Comparison of ENCODE assay signal across 11 mouse cellular contexts in genomic region chr1:172019339-172019738, GRCm38 (mm10). TPM values are rescaled to one million over a fixed set of nuclear protein-coding genes. Genes with fewer than 3 reads are reported as not detected.
DNase-seq lines count a peak whose midpoint lies in the region; ATAC-seq and TF ChIP-seq lines count a peak whose summit lies in the region.
"Had no signal": no experiment of that assay in that cellular context is flagged by ENCODE, and none has a peak within 500 bp of the region (broad histone marks: within the 10 kb centered on the region; RNA-seq: fewer than 3 reads in every experiment).

No protein-coding gene starts in this region.

- no peak overlapping the region for H3K4me3 ChIP-seq in forebrain, embryonic 11.5 days (ENCODE audit: low read depth, low read length)
- no peak overlapping the region for H3K4me3 ChIP-seq in forebrain, postnatal 0 days (ENCODE audit: low read depth, low read length)
- peak overlapping the region; percentile 52; the same call in 1 of the 2 replicates for H3K4me3 ChIP-seq in midbrain, embryonic 10.5 days
- H3K4me3 ChIP-seq in midbrain, postnatal 0 days (ENCODE audit: low read depth, low read length) = no peak overlapping the region
- no peak overlapping the region for H3K4me3 ChIP-seq in intestine, postnatal 0 days (ENCODE audit: low read depth, low read length)
- no peak overlapping the region for H3K4me3 ChIP-seq in stomach, embryonic 16.5 days (replicated peaks; ENCODE audit: low read length)
- H3K4me3 ChIP-seq: heart, embryonic 12.5 days; liver, embryonic 13.5 days had no signal

- no peak overlapping the region for H3K27ac ChIP-seq in forebrain, embryonic 11.5 days (ENCODE audit: low read depth, low read length)
- no peak overlapping the region for H3K27ac ChIP-seq in forebrain, postnatal 0 days (ENCODE audit: low read depth, low read length)
- H3K27ac ChIP-seq in midbrain, embryonic 10.5 days (replicated peaks) = peak overlapping the region; percentile 95
- H3K27ac ChIP-seq in midbrain, postnatal 0 days (ENCODE audit: low read depth, low read length) = no peak overlapping the region
- no peak overlapping the region for H3K27ac ChIP-seq in intestine, postnatal 0 days (ENCODE audit: low read depth, low read length)
- peak overlapping the region; percentile 80 for H3K27ac ChIP-seq in stomach, embryonic 16.5 days (ENCODE audit: low read length)
- H3K27ac ChIP-seq: liver, embryonic 13.5 days had no signal

- peak; percentile 52 for DNase-seq in forebrain, embryonic 11.5 days (ENCODE audit: low spot score)
- DNase-seq in forebrain, postnatal 0 days = no peak
- DNase-seq in midbrain, embryonic 10.5 days (ENCODE audit: low spot score) = peak; percentile 11
- DNase-seq in midbrain, postnatal 0 days (ENCODE audit: low spot score) = no peak
- DNase-seq in thymus, postnatal 14 days = no peak
- no peak for DNase-seq in heart, adult 18-20 months
- DNase-seq: liver, embryonic 13.5 days had no signal

- H3K36me3 ChIP-seq in forebrain, embryonic 11.5 days (ENCODE audit: control insufficient read depth, insufficient read depth, low read length) = no peaks in the 10 kb centered on the region
- H3K36me3 ChIP-seq in forebrain, postnatal 0 days (ENCODE audit: insufficient read depth) = peaks cover 3% of the 10 kb centered on the region; the same call in 1 of the 2 replicates
- peaks cover 57% of the 10 kb centered on the region for H3K36me3 ChIP-seq in midbrain, embryonic 10.5 days
- no peaks in the 10 kb centered on the region for H3K36me3 ChIP-seq in midbrain, postnatal 0 days (ENCODE audit: insufficient read depth, low read length)
- no peaks in the 10 kb centered on the region for H3K36me3 ChIP-seq in intestine, postnatal 0 days (ENCODE audit: control insufficient read depth, insufficient read depth)
- no peaks in the 10 kb centered on the region for H3K36me3 ChIP-seq in stomach, embryonic 16.5 days (ENCODE audit: control insufficient read depth, insufficient read depth, low read length)
- H3K36me3 ChIP-seq: liver, embryonic 13.5 days had no signal

- no peak for ATAC-seq in forebrain, embryonic 11.5 days (replicated peaks; ENCODE audit: low FRiP score)
- ATAC-seq in forebrain, postnatal 0 days = no peak
- no peak for ATAC-seq in midbrain, postnatal 0 days (ENCODE audit: low FRiP score)
- ATAC-seq in intestine, postnatal 0 days = 0 out of 2 replicates have a peak, but pooled peaks have one; percentile 34
- ATAC-seq in stomach, embryonic 16.5 days (ENCODE audit: insufficient read depth, low FRiP score) = peak; percentile 79; the same call in 1 of the 2 replicates

- WGBS in forebrain, embryonic 11.5 days = 94% methylated on average over 4 of the region's 4 CpGs
- 82% methylated on average over 4 of the region's 4 CpGs for WGBS in forebrain, postnatal 0 days
- 92% methylated on average over 4 of the region's 4 CpGs for WGBS in midbrain, embryonic 10.5 days
- 95% methylated on average over 4 of the region's 4 CpGs for WGBS in midbrain, postnatal 0 days
- 69% methylated on average over 4 of the region's 4 CpGs for WGBS in intestine, postnatal 0 days
- 82% methylated on average over 4 of the region's 4 CpGs for WGBS in stomach, embryonic 16.5 days

- TF ChIP-seq CTCF in forebrain, postnatal 0 days (IDR thresholded peaks at IDR 0.05; ENCODE audit: low read depth) = no peak
- TF ChIP-seq CTCF in midbrain, postnatal 0 days (IDR thresholded peaks at IDR 0.05) = no peak
- no peak for TF ChIP-seq CTCF in intestine, postnatal 0 days (IDR thresholded peaks at IDR 0.05; ENCODE audit: low read depth)

- no peak overlapping the region for H3K9ac ChIP-seq in forebrain, embryonic 11.5 days (ENCODE audit: low read length)
- H3K9ac ChIP-seq in forebrain, postnatal 0 days = no peak overlapping the region
- no peak overlapping the region for H3K9ac ChIP-seq in midbrain, postnatal 0 days (replicated peaks; ENCODE audit: low read length, poor library complexity, severe bottlenecking)
- H3K9ac ChIP-seq in intestine, postnatal 0 days (ENCODE audit: low read depth, low read length) = no peak overlapping the region
- no peak overlapping the region for H3K9ac ChIP-seq in stomach, embryonic 16.5 days (ENCODE audit: low read length)
- H3K9ac ChIP-seq: heart, embryonic 12.5 days; liver, embryonic 13.5 days had no signal

- no peaks in the 10 kb centered on the region for H3K27me3 ChIP-seq in forebrain, embryonic 11.5 days (ENCODE audit: control insufficient read depth, insufficient read depth, low read length)
- H3K27me3 ChIP-seq in forebrain, postnatal 0 days (ENCODE audit: insufficient read depth, low read length) = no peaks in the 10 kb centered on the region
- no peaks in the 10 kb centered on the region for H3K27me3 ChIP-seq in midbrain, embryonic 10.5 days (ENCODE audit: low read depth, poor library complexity, severe bottlenecking)
- H3K27me3 ChIP-seq in midbrain, postnatal 0 days (ENCODE audit: insufficient read depth, low read length) = no peaks in the 10 kb centered on the region
- no peaks in the 10 kb centered on the region for H3K27me3 ChIP-seq in intestine, postnatal 0 days (replicated peaks; ENCODE audit: control insufficient read depth, insufficient read depth, low read length)
- no peaks in the 10 kb centered on the region for H3K27me3 ChIP-seq in stomach, embryonic 16.5 days (ENCODE audit: control insufficient read depth, insufficient read depth, low read length)
- H3K27me3 ChIP-seq: heart, embryonic 12.5 days; liver, embryonic 13.5 days had no signal

- no peak overlapping the region for H3K4me2 ChIP-seq in forebrain, embryonic 11.5 days (ENCODE audit: low read depth, low read length, severe bottlenecking)
- no peak overlapping the region for H3K4me2 ChIP-seq in forebrain, postnatal 0 days (ENCODE audit: low read depth)
- H3K4me2 ChIP-seq in midbrain, postnatal 0 days (ENCODE audit: low read depth, low read length, poor library complexity, severe bottlenecking) = no peak overlapping the region
- no peak overlapping the region for H3K4me2 ChIP-seq in intestine, postnatal 0 days (replicated peaks; ENCODE audit: low read depth)
- H3K4me2 ChIP-seq in stomach, embryonic 16.5 days (ENCODE audit: low read depth, low read length) = no peak overlapping the region
- H3K4me2 ChIP-seq: heart, embryonic 12.5 days; liver, embryonic 13.5 days had no signal

- H3K9me3 ChIP-seq in forebrain, embryonic 11.5 days (ENCODE audit: control insufficient read depth, low read length) = no peaks in the 10 kb centered on the region
- H3K9me3 ChIP-seq in forebrain, postnatal 0 days (ENCODE audit: low read length) = no peaks in the 10 kb centered on the region
- H3K9me3 ChIP-seq in midbrain, embryonic 10.5 days (replicated peaks) = no peaks in the 10 kb centered on the region
- no peaks in the 10 kb centered on the region for H3K9me3 ChIP-seq in midbrain, postnatal 0 days (ENCODE audit: low read length)
- H3K9me3 ChIP-seq in intestine, postnatal 0 days (ENCODE audit: control insufficient read depth) = no peaks in the 10 kb centered on the region
- H3K9me3 ChIP-seq in stomach, embryonic 16.5 days (replicated peaks; ENCODE audit: control insufficient read depth, low read length) = no peaks in the 10 kb centered on the region
- H3K9me3 ChIP-seq: heart, embryonic 12.5 days; liver, embryonic 13.5 days had no signal

- H3K4me1 ChIP-seq in forebrain, embryonic 11.5 days (replicated peaks; ENCODE audit: control insufficient read depth, insufficient read depth, low read length) = peaks cover 62% of the 10 kb centered on the region
- H3K4me1 ChIP-seq in forebrain, postnatal 0 days (ENCODE audit: insufficient read depth) = peaks cover 54% of the 10 kb centered on the region
- peaks cover 100% of the 10 kb centered on the region for H3K4me1 ChIP-seq in midbrain, embryonic 10.5 days
- H3K4me1 ChIP-seq in midbrain, postnatal 0 days (ENCODE audit: insufficient read depth, low read length) = peaks cover 46% of the 10 kb centered on the region
- H3K4me1 ChIP-seq in intestine, postnatal 0 days (replicated peaks; ENCODE audit: control insufficient read depth, insufficient read depth, low read length) = no peaks in the 10 kb centered on the region
- H3K4me1 ChIP-seq in stomach, embryonic 16.5 days (ENCODE audit: control insufficient read depth, insufficient read depth, low read length) = peaks cover 45% of the 10 kb centered on the region

RNA-seq across cellular contexts. Expression of gene Vangl2, which starts 8.9 kb away (rescaled TPM):
- 47.0 and 49.3 TPM in 2 replicates for polyA plus RNA-seq in forebrain, embryonic 11.5 days (2014; fragmentation: Nextera tagmentation; extraction: Ambion mirVana)
- total RNA-seq in forebrain, postnatal 0 days (2014; rRNA removed) = 47.2 and 63.4 TPM in 2 replicates
- polyA plus RNA-seq in forebrain, postnatal 0 days (2015; fragmentation: Nextera tagmentation; extraction: Ambion mirVana) = 35.3 and 37.3 TPM in 2 replicates
- polyA plus RNA-seq in midbrain, embryonic 10.5 days (2016; fragmentation: Nextera tagmentation; extraction: Ambion mirVana) = 49.1 and 55.4 TPM in 2 replicates
- total RNA-seq in midbrain, postnatal 0 days (2014; rRNA removed) = 85.8 and 115 TPM in 2 replicates
- polyA plus RNA-seq in midbrain, postnatal 0 days (2015; fragmentation: Nextera tagmentation; extraction: Ambion mirVana) = 43.1 and 44.2 TPM in 2 replicates
- 2.8 and 3.3 TPM in 2 replicates for polyA plus RNA-seq in intestine, postnatal 0 days (2015; fragmentation: Nextera tagmentation; extraction: Ambion mirVana)
- polyA plus RNA-seq in stomach, embryonic 16.5 days (2015; fragmentation: Nextera tagmentation; extraction: Ambion mirVana) = 9.7 and 10.6 TPM in 2 replicates
- under 1 TPM; 0.77 to 0.95 TPM for total RNA-seq in heart, adult 18-20 months (2021)

RNA-seq across cellular contexts. Expression of gene Nhlh1, which starts 38.0 kb away (rescaled TPM):
- 6.0 and 7.6 TPM in 2 replicates for polyA plus RNA-seq in forebrain, embryonic 11.5 days (2014; fragmentation: Nextera tagmentation; extraction: Ambion mirVana)
- 0.95 and 1.0 TPM in 2 replicates for total RNA-seq in forebrain, postnatal 0 days (2014; rRNA removed)
- polyA plus RNA-seq in forebrain, postnatal 0 days (2015; fragmentation: Nextera tagmentation; extraction: Ambion mirVana) = 0.20 and 0.47 TPM in 2 replicates
- 5.5 and 6.9 TPM in 2 replicates for polyA plus RNA-seq in midbrain, embryonic 10.5 days (2016; fragmentation: Nextera tagmentation; extraction: Ambion mirVana)
- 0.38 and 3.6 TPM in 2 replicates for total RNA-seq in midbrain, postnatal 0 days (2014; rRNA removed)
- polyA plus RNA-seq in midbrain, postnatal 0 days (2015; fragmentation: Nextera tagmentation; extraction: Ambion mirVana) = 0.12 TPM in 1 of 2 replicates, not detected in the other
- polyA plus RNA-seq in intestine, postnatal 0 days (2015; fragmentation: Nextera tagmentation; extraction: Ambion mirVana) = 0.05 TPM in 1 of 2 replicates, not detected in the other
- polyA plus RNA-seq in stomach, embryonic 16.5 days (2015; fragmentation: Nextera tagmentation; extraction: Ambion mirVana) = not detected in 2 replicates
- not detected for total RNA-seq in heart, adult 18-20 months (2021)
- total RNA-seq: adrenal gland, adult 18-20 months had no signal
- polyA plus RNA-seq: heart, embryonic 12.5 days; liver, embryonic 13.5 days had no signal

Comparison
In these comparisons a context has a peak if more than half of its experiments do, and no peak if none do; other contexts are left out.
1. DNase-seq: peak in forebrain, embryonic 11.5 days (single experiment) and midbrain, embryonic 10.5 days (single experiment); none in forebrain, postnatal 0 days (single experiment), midbrain, postnatal 0 days (single experiment), thymus, postnatal 14 days (single experiment) and heart, adult 18-20 months (0 of 2).
2. H3K27ac ChIP-seq: peak in midbrain, embryonic 10.5 days (single experiment) and stomach, embryonic 16.5 days (single experiment); none in forebrain, embryonic 11.5 days (single experiment), forebrain, postnatal 0 days (single experiment), midbrain, postnatal 0 days (single experiment) and intestine, postnatal 0 days (single experiment).
3. ATAC-seq: peak in intestine, postnatal 0 days (single experiment) and stomach, embryonic 16.5 days (single experiment); none in forebrain, embryonic 11.5 days (single experiment), forebrain, postnatal 0 days (single experiment) and midbrain, postnatal 0 days (single experiment).